Mouse (Mus musculus): ENCODE results near the gene Ilf3.

GRCm38 (mm10) chr9:21369080-21369479, 1.4 kb downstream of the Ilf3 start:
- no peak for TF ChIP-seq POLR2A (IDR thresholded peaks at IDR 0.05; ENCODE audit: insufficient read depth, low read depth, low read length)
- TF ChIP-seq CTCF (IDR thresholded peaks at IDR 0.05; ENCODE audit: insufficient read depth, low read depth, low read length), result no peak

Measured in olfactory bulb, adult 2 months (tissue).